Mouse (Mus musculus): ENCODE results near the gene Plb1.

GRCm38 (mm10) chr5:32392281-32392680 lies 159.8 kb downstream of the Plb1 start:
- no peak for TF ChIP-seq CTCF (IDR thresholded peaks at IDR 0.05; ENCODE audit: extremely low read depth, insufficient read length, insufficient replicate concordance, low read depth, low read length)
- TF ChIP-seq POLR2A (IDR thresholded peaks at IDR 0.05; ENCODE audit: low read depth, low read length), result no peak

Data from small intestine, adult 2 months (tissue).